Mouse (Mus musculus) G1E (cell line): ENCODE measurements around the gene Ppp1r12b. TPM values are rescaled to one million over a fixed set of nuclear protein-coding genes. Genes with fewer than 3 reads are reported as not detected.

Source experiments
- ATAC-seq: 2 replicates; pipeline ENCODE4 v1.8.0; 2016; ENCODE audit warnings: mild to moderate bottlenecking; ENCODE audit not compliant: insufficient number of reproducible peaks, poor library complexity, low FRiP score, severe bottlenecking; ENCODE audit errors: extremely low read depth
- DNase-seq: peaks from one replicate; pipeline ENCODE4 v3.0.0; 2012; ENCODE audit warnings: low spot score
- H3K27me3 ChIP-seq: 2 replicates; pipeline ENCODE4 v1.6.1; 2012; ENCODE audit warnings: mild to moderate bottlenecking, low read length, inconsistent platforms; ENCODE audit not compliant: insufficient read depth
- H3K36me3 ChIP-seq: replicated peaks from 2 replicates; pipeline ENCODE3; 2012; ENCODE audit warnings: mild to moderate bottlenecking, inconsistent platforms
- H3K4me1 ChIP-seq: 2 replicates; pipeline ENCODE4 v1.6.1; 2012; ENCODE audit warnings: low read depth, low read length, inconsistent platforms, mixed read lengths; ENCODE audit not compliant: insufficient read depth
- H3K4me3 ChIP-seq: 2 replicates; pipeline ENCODE4 v1.5.1; 2012; ENCODE audit warnings: low read depth, mild to moderate bottlenecking, inconsistent platforms, low read length, moderate library complexity, mixed read lengths
- H3K9me3 ChIP-seq: replicated peaks from 2 replicates; pipeline ENCODE4 v1.6.1; 2012; ENCODE audit warnings: inconsistent platforms
- CTCF ChIP-seq: IDR thresholded peaks from 2 replicates; pipeline ENCODE4 v1.5.1; 2012; ENCODE audit warnings: low read depth, low read length, inconsistent platforms, mixed read lengths
- GATA1 ChIP-seq: IDR thresholded peaks from 2 replicates; pipeline ENCODE4 v1.6.1; 2012; ENCODE audit warnings: borderline replicate concordance, low read length, inconsistent platforms, mixed read lengths
- GATA2 ChIP-seq: IDR thresholded peaks from 2 replicates; pipeline ENCODE4 v1.6.1; 2012; ENCODE audit warnings: low read depth, low read length, inconsistent platforms, borderline replicate concordance
- POLR2AphosphoS5 ChIP-seq: IDR thresholded peaks from 2 replicates; pipeline ENCODE4 v1.6.1; 2012; ENCODE audit warnings: low read depth, low read length, inconsistent platforms; ENCODE audit not compliant: insufficient replicate concordance
- TAL1 ChIP-seq: conservative IDR thresholded peaks from 2 replicates; pipeline ENCODE4 v1.6.1; 2012; ENCODE audit warnings: low read depth, low read length, inconsistent platforms, mixed read lengths
- polyA plus RNA-seq: library from polyadenylated mRNA; stranded (reverse); fragments of >175 nt; gene quantifications from 2 replicates; pipeline ENCODE4 v1.2.3, GENCODE M21; 2012
- total RNA-seq, 2 experiments: library from RNA; stranded (forward) in 1 of 2; stranded (reverse) in 1 of 2; fragments of 200-1000 nt in 1 of 2; fragments of >200 nt in 1 of 2; fragmentation: Nextera tagmentation in 1 of 2; gene quantifications; 2 replicates each; pipeline ENCODE4 v1.2.3; 2014 to 2017

Ppp1r12b gene
- total and polyA plus RNA-seq, 3 experiments, result 1.7 to 15.7 (median 8.2) TPM

- Histone ChIP-seq H3K9me3 (no peaks in the 10 kb centered on the region), H3K4me3 (no peak overlapping the region), H3K36me3 (no peaks in the 10 kb centered on the region), H3K27me3 (peaks cover 69% of the 10 kb centered on the region), H3K4me1 (no peaks in the 10 kb centered on the region)
- TF ChIP-seq GATA1 (no peak), GATA2 (no peak), CTCF (no peak), POLR2AphosphoS5 (no peak), TAL1 (no peak)
- ATAC-seq (no peak), DNase-seq (no peak)
These were observed 246.8 kb downstream of the Ppp1r12b start for GRCm38 (mm10) chr1:134708801-134709385.

- Histone ChIP-seq H3K27me3 (peaks cover 63% of the 10 kb centered on the region), H3K4me3 (no peak overlapping the region), H3K4me1 (no peaks in the 10 kb centered on the region), H3K36me3 (no peaks in the 10 kb centered on the region), H3K9me3 (no peaks in the 10 kb centered on the region)
- ATAC-seq, result no peak
- TF ChIP-seq GATA2 (no peak), TAL1 (no peak), CTCF (no peak), POLR2AphosphoS5 (no peak), GATA1 (no peak)
- no peak for DNase-seq
These were observed 247.5 kb downstream of the Ppp1r12b start for GRCm38 (mm10) chr1:134708274-134708673.

GRCm38 (mm10) chr1:134707516-134707915 is 248.2 kb downstream of the Ppp1r12b start:
- H3K27me3 ChIP-seq, result peaks cover 59% of the 10 kb centered on the region
- TF ChIP-seq CTCF, result no peak
- no peak for TF ChIP-seq GATA2
- TF ChIP-seq GATA1, result no peak
- no peak for TF ChIP-seq TAL1
- TF ChIP-seq POLR2AphosphoS5, result no peak
- no peak for DNase-seq
- no peak overlapping the region for H3K4me3 ChIP-seq
- no peaks in the 10 kb centered on the region for H3K9me3 ChIP-seq
- H3K4me1 ChIP-seq, result no peaks in the 10 kb centered on the region
- H3K36me3 ChIP-seq, result no peaks in the 10 kb centered on the region
- no peak for ATAC-seq

GRCm38 (mm10) chr1:134706549-134706948 is 249.2 kb downstream of the Ppp1r12b start:
- H3K9me3 ChIP-seq, result no peaks in the 10 kb centered on the region
- no peaks in the 10 kb centered on the region for H3K36me3 ChIP-seq
- TF ChIP-seq GATA2 (no peak), GATA1 (no peak), POLR2AphosphoS5 (no peak), CTCF (no peak), TAL1 (no peak)
- ATAC-seq (no peak), DNase-seq (no peak)
- H3K4me3 ChIP-seq, result no peak overlapping the region
- H3K4me1 ChIP-seq, result no peaks in the 10 kb centered on the region
- peaks cover 53% of the 10 kb centered on the region for H3K27me3 ChIP-seq

Other genes starting within 250 kb of the Ppp1r12b start
- gene Ube2t, start 6.6 kb upstream of the Ppp1r12b start, total RNA-seq (2014; fragmentation: Nextera tagmentation), result 54.3 and 60.7 TPM in 2 replicates
- 65.9 and 72.6 TPM in 2 replicates for gene Ube2t, start 6.6 kb upstream of the Ppp1r12b start, total RNA-seq (2017)
- 12.1 and 14.1 TPM in 2 replicates for gene Ube2t, start 6.6 kb upstream of the Ppp1r12b start, polyA plus RNA-seq
- 0.30 TPM in 1 of 2 replicates, not detected in the other for gene Lgr6, start 149.3 kb upstream of the Ppp1r12b start, total RNA-seq (2014; fragmentation: Nextera tagmentation)
- 0.12 and 0.38 TPM in 2 replicates for gene Lgr6, start 149.3 kb upstream of the Ppp1r12b start, total RNA-seq (2017)
- gene Lgr6, start 149.3 kb upstream of the Ppp1r12b start, polyA plus RNA-seq, result 0.43 and 0.54 TPM in 2 replicates
- 132 and 147 TPM in 2 replicates for gene Ptpn7, start 176.8 kb upstream of the Ppp1r12b start, total RNA-seq (2014; fragmentation: Nextera tagmentation)
- 212 and 227 TPM in 2 replicates for gene Ptpn7, start 176.8 kb upstream of the Ppp1r12b start, total RNA-seq (2017)
- 341 and 359 TPM in 2 replicates for gene Ptpn7, start 176.8 kb upstream of the Ppp1r12b start, polyA plus RNA-seq
- gene Arl8a, start 190.9 kb upstream of the Ppp1r12b start, total RNA-seq (2014; fragmentation: Nextera tagmentation), result 93.7 and 103 TPM in 2 replicates
- 45.0 and 46.6 TPM in 2 replicates for gene Arl8a, start 190.9 kb upstream of the Ppp1r12b start, total RNA-seq (2017)
- gene Arl8a, start 190.9 kb upstream of the Ppp1r12b start, polyA plus RNA-seq, result 88.0 and 99.6 TPM in 2 replicates
- gene Gpr37l1, start 211.7 kb upstream of the Ppp1r12b start, total RNA-seq (2014; fragmentation: Nextera tagmentation), result not detected in 2 replicates
- 0.05 TPM in 1 of 2 replicates, not detected in the other for gene Gpr37l1, start 211.7 kb upstream of the Ppp1r12b start, total RNA-seq (2017)
- not detected in 2 replicates for gene Gpr37l1, start 211.7 kb upstream of the Ppp1r12b start, polyA plus RNA-seq